Mouse (Mus musculus): ENCODE measurements around the gene Ncln.

GRCm38 (mm10) chr10:81466066-81466465, 30.1 kb downstream of the Ncln start:
- TF ChIP-seq CTCF (conservative IDR thresholded peaks at IDR 0.05; ENCODE audit: low read length) (no peak), POU5F1 (IDR thresholded peaks at IDR 0.05; ENCODE audit: borderline replicate concordance, low read length) (no peak)

Measured in E14TG2a.4 (cell line).